Mouse (Mus musculus) left cerebral cortex, adult 18-20 months (tissue): ENCODE data around the gene Xpot. TPM values are rescaled to one million over a fixed set of nuclear protein-coding genes. Genes with fewer than 3 reads are reported as not detected.
A peak's percentile ranks its signal among the peaks of the same experiment; 100 is the strongest.

Source experiments
- DNase-seq, 2 experiments: peaks; one replicate each; pipeline ENCODE4 v3.0.0; 2021 to 2022; ENCODE audit warnings: low spot score in 2 of 2, mixed read lengths in 1 of 2
- total RNA-seq, 2 experiments: library from RNA; stranded (reverse); gene quantifications; 2 replicates each; pipeline ENCODE4 v1.2.3; 2021

Gene Xpot
- total RNA-seq, 2 experiments from 2014 or later: 71.8 to 74.6 TPM

- DNase-seq: no peak
These were observed 1.1 kb downstream of the Xpot start for GRCm38 (mm10) chr10:121625006-121625405.

- no peak for DNase-seq
These were observed 2.5 kb downstream of the Xpot start for GRCm38 (mm10) chr10:121623670-121624069.

GRCm38 (mm10) chr10:121622431-121622830 lies 3.7 kb downstream of the Xpot start:
- no peak for DNase-seq

- DNase-seq: no peak
These were observed 10.2 kb downstream of the Xpot start for GRCm38 (mm10) chr10:121615935-121616334.

GRCm38 (mm10) chr10:121615146-121615870 lies 10.8 kb downstream of the Xpot start:
- no peak for DNase-seq

- DNase-seq: no peak
These were observed 12.6 kb downstream of the Xpot start for GRCm38 (mm10) chr10:121613570-121613969.

GRCm38 (mm10) chr10:121612448-121612847 lies 13.7 kb downstream of the Xpot start:
- no peak for DNase-seq

GRCm38 (mm10) chr10:121611587-121611986 lies 14.5 kb downstream of the Xpot start:
- no peak for DNase-seq

- no peak for DNase-seq
These were observed 18.0 kb downstream of the Xpot start for GRCm38 (mm10) chr10:121608177-121608576.

GRCm38 (mm10) chr10:121604632-121605344 lies 21.3 kb downstream of the Xpot start:
- DNase-seq: no peak

GRCm38 (mm10) chr10:121603556-121603955 lies 22.6 kb downstream of the Xpot start:
- DNase-seq: no peak

GRCm38 (mm10) chr10:121601272-121601671 lies 24.9 kb downstream of the Xpot start:
- no peak for DNase-seq

GRCm38 (mm10) chr10:121596580-121596979 lies 29.6 kb downstream of the Xpot start:
- DNase-seq: no peak

- no peak for DNase-seq
These were observed 35.0 kb downstream of the Xpot start for GRCm38 (mm10) chr10:121591106-121591505.

- DNase-seq: no peak
These were observed 38.7 kb downstream of the Xpot start for GRCm38 (mm10) chr10:121587371-121587840.

- DNase-seq: peak; percentile 92 to 95
These were observed 39.3 kb downstream of the Xpot start, which contains the start of gene Tbk1 for GRCm38 (mm10) chr10:121586675-121587370. Gene Tbk1 (minus strand): TSS chr10:121586787.

- no peak for DNase-seq
These were observed 40.1 kb downstream of the Xpot start for GRCm38 (mm10) chr10:121585791-121586642.

GRCm38 (mm10) chr10:121585056-121585790 lies 40.9 kb downstream of the Xpot start:
- no peak for DNase-seq

- DNase-seq: no peak
These were observed 42.1 kb downstream of the Xpot start for GRCm38 (mm10) chr10:121584033-121584432.

GRCm38 (mm10) chr10:121583016-121583415 lies 43.1 kb downstream of the Xpot start:
- no peak for DNase-seq
